Mouse (Mus musculus) adrenal gland (tissue): ENCODE data around the gene Gm44502.

Experiments used
- intact Hi-C: fragments of 180-260 bp; cut with DNase I; formaldehyde crosslinking; loops from one replicate; pipeline ENCODE4 v1.15.1; 2025

The Gm44502 gene

DNA sequence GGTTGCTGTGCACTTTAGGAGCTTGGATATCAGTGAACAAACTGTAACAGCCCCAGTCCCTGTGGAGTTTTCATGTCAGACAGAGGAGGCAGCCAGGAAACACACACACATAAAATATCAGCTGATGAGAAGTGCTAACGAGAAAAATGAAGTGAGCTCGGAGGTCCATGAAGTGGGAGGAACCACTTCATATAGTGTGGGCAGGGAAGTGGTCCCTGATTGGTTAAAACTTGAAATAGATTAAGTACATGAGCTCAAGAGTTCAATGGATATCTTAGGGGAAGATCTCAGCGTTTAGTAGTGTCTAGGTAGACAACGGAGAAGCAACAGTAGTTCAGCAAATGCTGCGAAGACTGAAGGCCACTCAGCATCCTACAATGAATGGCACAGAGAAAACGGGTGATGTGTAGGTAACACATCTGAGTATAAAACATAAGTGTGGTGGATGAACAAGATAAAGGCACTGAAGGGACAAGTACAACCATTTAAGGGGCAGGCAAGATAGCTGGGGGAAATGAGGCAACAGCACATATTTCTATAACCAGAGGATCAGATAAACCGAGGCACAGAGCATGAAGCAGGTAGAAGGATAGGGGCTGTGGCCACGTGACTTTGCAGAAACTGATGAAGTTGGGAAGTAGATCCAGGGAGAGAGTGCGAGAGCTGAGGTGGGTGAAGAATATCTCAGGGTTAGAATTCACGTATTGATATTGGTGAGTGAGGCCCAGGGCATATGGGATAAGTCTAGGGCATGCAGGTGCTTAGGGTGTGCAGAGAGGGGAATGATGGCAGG is 24.5 kb downstream of the Gm44502 start:
- intact Hi-C loops = no loop called here

GRCm38 (mm10) chr15:89402471-89402870 is 27.0 kb downstream of the Gm44502 start:
- intact Hi-C loops = no loop called here

- intact Hi-C loops = no loop called here
Observed at GRCm38 (mm10) chr15:89399716-89400115, 29.8 kb downstream of the Gm44502 start.

- intact Hi-C loops = no loop called here
Observed at GRCm38 (mm10) chr15:89398146-89398545, 31.4 kb downstream of the Gm44502 start.

DNA sequence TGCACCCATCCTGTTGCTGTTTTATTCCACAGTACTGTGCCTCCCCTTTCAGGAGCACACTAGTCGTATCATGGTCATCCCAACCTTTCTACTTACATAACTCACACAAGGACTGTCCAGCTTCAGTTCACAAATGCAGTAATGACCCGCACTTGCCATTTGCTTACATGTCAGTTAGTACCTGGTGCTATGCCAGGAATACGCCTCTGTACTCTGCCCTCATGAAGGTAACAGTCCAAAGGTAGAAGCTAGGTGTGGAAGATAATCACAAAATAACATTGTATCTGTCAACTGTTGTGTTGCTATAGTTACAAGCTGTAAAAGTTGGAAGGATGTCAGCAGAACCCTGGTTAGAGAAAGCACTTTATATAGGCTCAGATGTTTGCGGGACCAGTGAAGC is 32.6 kb downstream of the Gm44502 start:
- intact Hi-C loops = no loop called here

DNA sequence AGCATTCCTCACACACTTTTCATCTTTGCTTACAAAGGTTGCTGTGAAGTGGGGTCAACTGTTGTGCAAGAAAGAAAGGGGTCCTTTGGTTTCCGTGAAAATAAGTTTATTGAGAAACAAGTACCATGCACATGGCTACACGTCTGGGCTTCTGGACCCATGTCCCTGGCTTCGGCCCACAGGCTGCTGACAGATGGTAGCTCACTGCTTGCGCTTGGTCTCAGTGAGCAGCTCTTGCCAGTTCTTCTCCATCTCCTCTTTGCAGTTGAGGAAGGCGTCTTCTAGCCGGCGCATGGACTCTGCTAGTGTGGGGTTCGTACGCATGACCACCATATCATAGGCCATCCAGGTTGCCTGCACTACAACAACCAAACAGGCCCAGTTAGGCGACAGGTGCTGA is 39.4 kb downstream of the Gm44502 start:
- intact Hi-C loops = no loop called here

- intact Hi-C loops = no loop called here
Observed at GRCm38 (mm10) chr15:89387127-89387526, 42.4 kb downstream of the Gm44502 start.

GRCm38 (mm10) chr15:89384617-89385016 is 44.9 kb downstream of the Gm44502 start, which contains the start of gene Klhdc7b:
TSS of gene Klhdc7b (plus strand) at chr15:89384917.
- intact Hi-C loops = no loop called here

- intact Hi-C loops = loop anchor here (5.0 kb wide), 1 partner anchor 53 kb away; no protein-coding TSS in a partner anchor
Observed at GRCm38 (mm10) chr15:89379429-89379828, 50.1 kb downstream of the Gm44502 start.

DNA sequence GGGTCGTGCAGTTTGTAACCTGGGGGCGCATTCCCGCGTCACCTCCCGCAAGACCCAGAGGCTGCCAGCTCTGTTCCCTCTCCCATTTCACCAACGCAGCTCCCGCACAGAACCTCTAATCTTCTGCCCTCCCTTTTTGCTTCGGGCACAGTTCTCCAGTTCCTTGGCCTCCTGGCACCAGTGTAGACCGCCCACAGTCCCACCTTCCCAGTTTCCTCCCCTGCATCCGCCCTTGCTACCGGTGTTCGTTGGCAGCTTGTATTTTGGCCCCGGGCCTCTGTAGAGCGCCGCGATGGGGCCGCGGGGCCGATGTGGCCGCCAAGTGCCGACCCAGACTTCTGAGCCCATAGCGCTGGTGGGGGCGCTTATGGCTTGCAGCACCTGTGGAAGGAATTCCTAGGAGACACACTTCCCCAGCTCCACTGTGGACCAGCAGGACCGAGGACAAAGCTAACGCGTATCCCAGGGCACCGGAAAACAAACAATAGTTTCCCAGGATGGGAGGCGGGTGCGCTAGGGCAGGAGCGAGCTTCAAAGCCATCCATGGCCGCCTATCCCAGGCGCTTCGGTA is 50.6 kb downstream of the Gm44502 start, which contains the start of gene Odf3b:
Odf3b (minus strand) TSS at position 452 of the 571 bp plus-strand sequence.
- intact Hi-C loops = loop anchor here (5.0 kb wide), 1 partner anchor 53 kb away; no protein-coding TSS in a partner anchor

DNA sequence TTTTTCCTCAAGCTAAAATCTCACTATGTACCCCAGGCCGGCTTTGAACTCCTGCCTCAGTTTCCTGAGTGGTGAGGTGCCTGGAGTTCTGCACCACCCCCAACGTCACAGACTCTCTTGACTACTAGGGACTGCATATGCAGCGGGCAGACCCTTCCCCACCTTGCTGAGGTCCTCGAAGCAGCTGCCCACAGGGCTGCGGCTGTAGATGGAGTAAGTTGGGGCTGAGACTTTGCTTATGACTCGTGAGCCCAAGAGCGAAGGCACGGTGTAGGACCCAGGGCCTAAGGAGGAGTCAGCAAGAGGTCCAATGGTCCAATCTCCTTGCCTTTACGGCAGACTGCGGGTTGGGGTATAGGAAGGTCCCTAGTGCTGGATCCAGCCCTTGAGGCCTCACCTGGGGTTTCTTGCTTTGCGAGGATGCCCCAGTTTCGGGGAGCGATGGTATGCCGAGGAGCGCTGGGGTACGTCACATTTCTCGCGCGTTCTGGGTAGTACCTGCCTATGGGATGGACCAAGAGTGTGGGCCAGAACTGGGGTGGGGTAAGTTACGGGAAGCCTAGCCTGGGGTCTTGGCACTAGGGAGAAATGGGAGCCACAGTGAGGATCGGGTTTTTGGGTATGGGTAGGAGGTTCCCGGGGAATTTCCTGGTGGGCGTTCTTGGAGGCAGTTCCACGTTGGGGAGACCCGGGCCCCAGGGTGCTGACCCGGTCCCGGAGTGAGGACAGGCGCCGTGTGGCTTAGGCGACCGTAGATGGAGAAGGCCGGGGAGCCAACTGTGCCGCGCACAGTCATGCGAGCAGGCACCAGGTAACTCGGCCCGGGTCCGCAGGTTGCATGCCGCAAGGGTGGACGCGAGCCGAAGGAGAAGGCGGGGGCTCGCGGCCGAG is 51.3 kb downstream of the Gm44502 start:
- intact Hi-C loops = loop anchor here (5.0 kb wide), 1 partner anchor 54 kb away; no protein-coding TSS in a partner anchor

DNA sequence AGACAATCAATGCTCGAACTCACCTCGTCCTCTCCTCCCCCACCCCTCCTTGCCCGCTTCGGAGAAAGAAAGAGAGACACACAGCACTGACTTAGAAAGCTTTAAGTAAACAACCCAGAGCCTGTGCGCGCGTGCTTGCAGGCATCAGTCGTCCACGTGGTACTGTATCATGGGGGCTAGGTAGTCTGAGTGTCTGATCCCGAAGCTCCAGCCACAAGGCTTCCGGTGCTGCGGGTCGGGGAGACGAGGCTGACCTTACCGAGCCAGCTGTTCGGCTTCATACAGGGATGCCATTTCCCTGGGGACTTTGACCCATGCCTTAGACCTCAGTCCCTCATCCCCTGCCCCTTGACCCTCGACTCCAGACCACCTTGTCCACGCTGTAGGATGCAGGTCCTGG is 52.1 kb downstream of the Gm44502 start:
- intact Hi-C loops = loop anchor here (5.0 kb wide), 1 partner anchor 55 kb away; no protein-coding TSS in a partner anchor

GRCm38 (mm10) chr15:89376957-89377356 is 52.5 kb downstream of the Gm44502 start, which contains the start of gene Tymp:
TSS of gene Tymp (minus strand) at chr15:89377039.
- intact Hi-C loops = loop anchor here (5.0 kb wide), 1 partner anchor 55 kb away; no protein-coding TSS in a partner anchor

DNA sequence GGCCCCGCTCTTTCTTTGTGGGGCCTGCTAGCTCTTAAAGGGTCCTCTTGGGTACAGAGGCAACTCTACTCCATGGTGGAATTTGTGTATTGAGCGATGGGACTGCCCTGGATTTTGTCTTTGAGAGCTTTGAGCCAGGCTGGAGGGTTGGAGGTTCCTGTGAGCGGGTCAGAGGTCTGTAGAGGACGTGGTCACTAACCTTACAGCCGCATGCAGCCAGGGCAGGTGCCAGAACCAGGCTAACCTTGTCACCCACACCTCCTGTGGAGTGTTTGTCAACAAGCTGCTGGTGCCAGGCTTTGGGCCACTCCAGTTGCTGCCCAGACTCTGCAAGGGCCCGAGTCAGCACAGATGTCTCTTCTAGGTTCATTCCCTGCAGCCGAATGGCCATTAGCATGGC is 53.5 kb downstream of the Gm44502 start:
- intact Hi-C loops = loop anchor here (5.0 kb wide), 1 partner anchor 56 kb away; no protein-coding TSS in a partner anchor

DNA sequence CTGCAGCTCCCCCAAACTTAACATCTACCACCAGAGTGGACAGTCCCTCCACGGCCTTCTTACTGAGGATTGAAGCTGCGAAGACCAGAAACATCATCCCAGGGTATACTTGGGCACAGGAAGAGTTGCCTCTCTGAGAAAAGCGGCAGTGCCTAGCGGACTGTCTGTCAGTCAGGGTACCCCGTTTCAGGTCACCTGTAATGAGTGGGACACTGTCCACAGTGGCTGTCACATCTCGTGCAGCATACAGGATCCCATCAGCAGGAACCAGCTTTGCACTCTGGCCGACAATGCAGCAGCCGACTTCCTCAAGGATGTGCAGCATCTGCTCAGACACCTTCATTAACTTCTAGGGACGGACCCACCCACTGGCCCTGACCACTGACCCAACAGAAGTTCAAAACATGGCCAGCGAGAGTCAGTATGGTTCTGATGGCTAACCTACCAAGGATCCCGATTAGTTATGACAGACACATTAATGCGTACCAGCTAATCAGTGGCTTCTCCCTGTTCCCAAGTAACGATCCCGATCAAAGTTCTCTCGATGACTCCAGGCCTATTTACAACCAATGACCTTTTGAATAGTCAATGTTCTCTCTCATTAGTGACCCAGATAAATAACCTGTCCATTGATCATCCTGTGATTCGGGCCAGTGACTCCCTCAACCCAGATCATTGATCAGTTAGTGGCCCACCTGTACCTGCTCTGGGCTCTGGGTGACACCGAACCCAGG is 54.5 kb downstream of the Gm44502 start:
- intact Hi-C loops = loop anchor here (5.0 kb wide), 1 partner anchor 57 kb away; no protein-coding TSS in a partner anchor

GRCm38 (mm10) chr15:89374340-89374739 is 55.2 kb downstream of the Gm44502 start:
- intact Hi-C loops = no loop called here

DNA sequence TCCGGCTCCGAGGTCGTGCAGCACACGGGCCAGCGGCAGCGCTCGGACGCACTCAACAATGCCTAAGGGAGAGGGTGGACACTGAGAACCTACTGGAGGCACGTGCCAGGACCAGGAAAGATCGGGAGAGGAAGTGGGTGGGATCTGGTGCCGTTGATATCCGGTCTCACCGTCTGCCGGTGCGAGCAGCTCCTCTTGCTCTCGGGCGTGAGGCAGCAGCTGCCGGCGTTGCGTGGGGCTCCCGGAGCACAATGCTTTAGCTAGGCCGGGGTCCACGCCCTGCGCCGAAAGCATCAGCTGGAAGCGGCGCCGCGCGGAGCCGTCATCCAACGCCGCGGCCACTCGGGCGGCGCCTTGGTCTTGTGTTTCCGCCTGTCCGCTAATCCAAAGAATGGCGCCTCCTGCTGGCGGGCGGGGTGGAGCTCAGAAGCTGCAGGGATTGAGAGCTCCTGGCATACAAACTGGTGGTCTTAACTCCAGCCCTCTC is 55.7 kb downstream of the Gm44502 start, which contains the start of gene Sco2:
Sco2 (minus strand) TSS at position 85 of the 487 bp plus-strand sequence.
- intact Hi-C loops = no loop called here

DNA sequence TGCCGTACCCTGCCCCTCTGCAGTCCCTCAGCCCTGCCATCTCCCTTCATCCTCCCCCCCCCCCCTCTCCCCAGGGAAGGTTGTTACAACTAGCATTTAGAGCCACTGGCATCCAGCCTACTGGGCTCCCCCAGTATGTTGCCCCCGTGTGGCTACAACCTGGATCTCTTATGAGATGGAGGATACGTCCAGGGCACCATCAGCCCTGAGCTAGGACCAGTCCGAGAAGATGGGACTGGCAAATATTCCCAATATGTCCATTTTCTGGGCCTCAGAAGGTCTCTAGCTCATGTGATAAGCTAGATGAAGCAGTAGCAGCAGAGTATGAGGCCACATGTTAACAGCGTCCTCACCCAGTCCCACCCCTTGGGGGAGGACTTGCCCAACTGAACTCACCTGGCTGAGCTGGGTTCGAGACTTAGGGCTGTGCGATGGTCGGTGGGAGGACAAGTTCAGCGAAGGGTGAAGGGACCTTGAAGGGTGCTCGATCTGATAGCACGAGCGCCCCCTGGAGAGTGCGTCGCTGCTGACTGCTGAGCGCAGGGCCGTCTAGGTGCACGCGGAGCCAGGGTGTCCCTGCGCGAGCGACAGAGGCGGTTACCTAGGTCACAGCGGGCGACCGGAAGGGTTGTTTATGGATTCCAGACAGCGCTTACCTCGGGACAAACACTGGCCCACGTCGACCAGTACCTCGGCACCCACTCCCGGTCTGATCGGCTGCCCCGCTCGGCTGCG is 56.3 kb downstream of the Gm44502 start:
- intact Hi-C loops = no loop called here

DNA sequence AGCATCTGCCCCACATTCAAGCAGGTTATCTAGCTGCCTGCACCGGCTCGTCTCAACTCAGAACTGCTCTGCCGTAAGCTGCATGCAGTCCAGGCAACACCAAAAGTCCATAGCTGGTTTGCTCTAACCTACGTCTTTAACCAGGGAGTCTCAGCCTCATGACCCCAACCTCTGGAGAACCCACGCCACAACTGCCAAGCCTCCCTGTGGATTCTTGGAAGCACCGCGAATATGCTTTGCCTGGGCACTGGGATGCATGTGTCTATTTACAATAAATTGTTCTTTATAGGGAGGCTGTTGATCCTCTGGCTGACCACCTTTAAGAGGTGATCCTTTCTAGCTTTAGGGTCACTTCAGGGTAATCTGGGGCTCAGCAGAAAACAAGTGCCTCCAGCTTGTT is 57.0 kb downstream of the Gm44502 start:
- intact Hi-C loops = no loop called here
